Mouse (Mus musculus): ENCODE measurements around the gene Klhl36.

The Klhl36 gene
- long read RNA-seq, experiment 1, transcript Klhl36-201 (5 exons, 2,181 nt) = major isoform, 5 of 8 reads
- long read RNA-seq, experiment 1, partial matches to known transcripts = 2 of 8 reads
- long read RNA-seq, experiment 1, other reads (novel, unspliced or antisense) = 1 of 8 reads
- long read RNA-seq, experiment 2, transcript Klhl36-201 (5 exons, 2,181 nt) = major isoform, 5 of 6 reads
- long read RNA-seq, experiment 2, partial matches to known transcripts = 1 of 6 reads
- long read RNA-seq, experiment 2, other reads (novel, unspliced or antisense) = 0 of 6 reads

GRCm38 (mm10) chr8:119861706-119862389 lies at the start of gene Klhl36:
TSS of gene Klhl36 (plus strand) at chr8:119862266.
- intact Hi-C loops (cut with DNase I) = no loop called here

DNA sequence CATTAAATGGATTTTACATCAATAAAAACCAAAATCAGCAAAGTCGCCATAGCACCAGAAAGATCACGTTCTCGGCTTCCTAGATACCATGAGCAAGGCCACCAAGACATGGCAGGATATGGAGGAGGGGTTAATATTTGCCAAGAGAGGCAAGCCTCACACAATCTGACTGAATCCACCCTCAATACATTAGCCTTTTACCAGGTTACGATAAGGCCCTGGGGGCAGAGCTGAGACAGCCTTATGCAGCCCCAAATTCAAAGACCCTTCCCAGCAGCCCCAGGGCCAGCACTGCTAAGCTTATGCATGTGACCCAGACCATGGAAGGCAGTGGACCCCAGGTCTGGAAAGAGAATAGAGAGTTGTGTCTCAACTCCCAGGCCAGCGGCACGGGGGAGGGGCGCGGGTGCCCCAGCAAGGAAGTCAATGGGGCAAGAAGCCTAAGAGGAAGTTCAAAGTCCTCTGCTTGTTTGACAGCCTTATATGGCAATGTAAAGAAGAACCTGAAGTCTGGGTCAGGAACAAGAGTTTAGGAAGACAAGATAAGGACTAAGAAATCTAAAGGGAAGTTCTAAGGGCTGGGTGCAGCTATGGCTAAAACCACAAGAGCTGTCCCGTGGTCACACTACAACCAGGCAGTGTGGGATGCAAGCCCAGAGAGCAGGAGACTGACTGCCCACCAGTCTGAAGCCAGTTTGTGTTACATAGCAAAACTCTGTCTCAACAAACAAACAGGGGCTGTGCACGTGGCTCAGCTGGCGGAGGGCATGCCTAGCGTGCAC lies 49.2 kb upstream of the Klhl36 start:
- intact Hi-C loops (cut with DNase I) = no loop called here

DNA sequence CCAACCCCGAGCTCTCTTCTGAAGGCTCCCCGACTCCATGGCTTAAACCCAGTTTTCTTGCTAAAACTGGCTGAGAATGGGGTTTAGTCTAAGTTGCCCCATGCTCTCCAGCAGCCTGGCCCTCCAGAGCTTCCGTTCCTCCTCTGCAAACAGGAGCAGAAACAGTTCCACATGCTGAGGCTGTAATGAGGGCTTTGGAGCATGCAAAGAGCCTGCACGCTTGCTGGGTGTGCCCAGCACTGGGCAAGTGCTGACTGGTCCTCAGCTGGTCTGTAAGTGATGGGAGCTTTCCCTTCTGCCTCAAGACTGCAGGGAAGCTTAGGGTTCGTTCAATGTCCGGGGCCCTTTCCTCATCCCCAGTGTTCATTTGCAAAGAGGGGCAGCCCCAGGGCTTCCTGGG lies 45.8 kb upstream of the Klhl36 start:
- intact Hi-C loops (cut with DNase I) = no loop called here

DNA sequence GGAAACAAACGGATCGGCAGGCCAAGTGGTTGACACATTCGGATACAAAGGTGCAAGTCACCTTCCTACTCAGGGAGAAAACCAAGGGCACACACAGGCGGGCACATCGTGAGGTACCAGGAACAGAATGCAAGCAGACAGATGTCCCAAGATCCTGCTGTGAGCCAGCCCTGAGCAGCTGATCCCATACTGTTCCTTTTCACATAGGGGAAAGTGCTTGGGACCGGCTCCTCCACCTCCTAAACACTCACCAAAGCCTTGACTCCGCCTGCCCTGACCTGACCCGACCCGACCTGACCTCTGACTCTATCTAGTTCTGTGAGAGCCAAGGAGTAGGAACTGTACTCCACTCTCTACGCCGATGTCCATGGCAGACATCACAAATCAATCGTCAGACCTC lies 44.6 kb upstream of the Klhl36 start:
- intact Hi-C loops (cut with DNase I) = no loop called here

DNA sequence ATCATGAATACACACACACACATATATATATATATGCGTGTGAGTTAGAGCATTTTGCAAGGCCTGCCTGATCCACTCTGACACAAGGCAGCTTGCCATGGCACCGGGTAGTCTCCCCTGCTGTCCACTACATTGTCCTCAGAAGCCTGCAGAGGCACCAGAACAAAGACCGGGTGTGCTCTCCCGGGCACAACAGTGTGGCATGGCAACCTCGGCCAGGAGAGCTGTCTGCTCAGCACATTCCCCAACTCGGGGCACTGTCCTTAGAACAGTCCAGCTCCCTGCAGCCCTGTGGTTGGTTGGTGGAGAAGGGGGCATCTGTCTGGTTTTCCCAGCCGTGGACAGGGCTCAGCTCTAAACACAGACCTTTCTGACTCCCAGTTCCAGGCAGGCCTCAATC lies 42.8 kb upstream of the Klhl36 start:
- intact Hi-C loops (cut with DNase I) = no loop called here

GRCm38 (mm10) chr8:119819976-119820375 lies 42.1 kb upstream of the Klhl36 start:
- intact Hi-C loops (cut with DNase I) = no loop called here

DNA sequence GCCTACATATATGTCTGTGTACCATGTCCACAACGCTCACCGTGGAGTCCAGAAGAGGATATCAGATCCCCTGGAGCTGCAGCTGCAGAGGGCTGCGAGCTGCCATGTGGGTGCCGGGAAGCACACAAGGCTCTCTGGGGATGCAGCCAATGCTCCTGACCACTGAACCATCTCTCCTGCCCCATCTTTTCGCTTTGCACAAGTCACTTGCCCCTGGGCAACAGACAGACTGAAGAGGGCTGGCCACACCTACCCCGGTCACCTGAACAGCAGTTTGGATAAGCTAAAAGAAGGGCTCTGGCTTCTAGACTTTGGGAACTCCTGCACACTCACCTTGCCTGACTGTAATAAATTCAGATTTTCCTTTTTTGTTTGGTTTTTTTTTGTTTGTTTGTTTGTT lies 40.4 kb upstream of the Klhl36 start:
- intact Hi-C loops (cut with DNase I) = no loop called here

GRCm38 (mm10) chr8:119823278-119823677 lies 38.8 kb upstream of the Klhl36 start:
- intact Hi-C loops (cut with DNase I) = no loop called here

DNA sequence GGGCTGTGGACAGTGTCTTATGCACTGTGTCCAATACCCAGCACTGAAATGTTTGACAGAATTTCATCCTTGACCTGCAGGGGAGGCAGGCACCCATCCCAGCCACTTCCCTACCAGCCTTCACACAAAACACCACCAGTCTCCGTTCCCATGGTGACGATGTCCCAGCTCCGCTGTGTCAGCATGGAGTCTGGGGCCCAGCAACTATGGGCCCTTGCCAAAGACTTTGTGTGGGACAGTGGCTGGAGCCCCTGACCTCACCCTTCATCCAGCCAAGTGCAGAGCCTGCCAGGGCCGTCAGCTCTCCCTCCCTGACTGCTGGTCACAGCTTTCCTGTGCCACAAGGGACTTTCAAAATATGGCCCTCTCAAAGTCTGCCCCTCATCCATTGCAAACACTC lies 38.0 kb upstream of the Klhl36 start:
- intact Hi-C loops (cut with DNase I) = no loop called here

- intact Hi-C loops (cut with DNase I) = no loop called here
These were observed 37.2 kb upstream of the Klhl36 start for GRCm38 (mm10) chr8:119824809-119825273.

GRCm38 (mm10) chr8:119825950-119826730 lies 35.9 kb upstream of the Klhl36 start:
- intact Hi-C loops (cut with DNase I) = no loop called here

DNA sequence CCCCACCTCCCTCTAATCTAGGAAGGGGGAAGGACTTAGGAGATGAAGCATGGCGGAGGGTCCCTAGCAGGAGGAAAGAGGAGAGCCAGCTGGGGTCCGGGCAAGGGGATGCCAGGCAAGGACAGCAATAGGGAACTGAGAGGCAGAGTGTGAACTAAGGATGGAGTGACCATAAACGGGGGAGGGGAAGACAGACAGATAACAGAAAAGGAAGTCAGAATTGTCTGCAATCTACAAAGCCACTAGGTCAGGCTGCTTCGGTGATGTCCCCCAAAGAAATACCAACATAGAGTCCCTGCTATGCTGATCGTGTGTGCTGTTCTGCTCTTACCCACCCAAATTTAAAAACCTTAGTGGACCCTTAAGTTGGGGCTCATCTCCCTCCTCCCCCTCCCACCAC lies 35.1 kb upstream of the Klhl36 start:
- intact Hi-C loops (cut with DNase I) = no loop called here

- intact Hi-C loops (cut with DNase I) = no loop called here
These were observed 34.3 kb upstream of the Klhl36 start for GRCm38 (mm10) chr8:119827721-119828153.

GRCm38 (mm10) chr8:119829015-119829414 lies 33.1 kb upstream of the Klhl36 start:
- intact Hi-C loops (cut with DNase I) = no loop called here

- intact Hi-C loops (cut with DNase I) = no loop called here
These were observed 32.6 kb upstream of the Klhl36 start for GRCm38 (mm10) chr8:119829420-119829819.

GRCm38 (mm10) chr8:119829870-119830580 lies 32.0 kb upstream of the Klhl36 start:
- intact Hi-C loops (cut with DNase I) = no loop called here

GRCm38 (mm10) chr8:119830589-119830988 lies 31.5 kb upstream of the Klhl36 start:
- intact Hi-C loops (cut with DNase I) = no loop called here

DNA sequence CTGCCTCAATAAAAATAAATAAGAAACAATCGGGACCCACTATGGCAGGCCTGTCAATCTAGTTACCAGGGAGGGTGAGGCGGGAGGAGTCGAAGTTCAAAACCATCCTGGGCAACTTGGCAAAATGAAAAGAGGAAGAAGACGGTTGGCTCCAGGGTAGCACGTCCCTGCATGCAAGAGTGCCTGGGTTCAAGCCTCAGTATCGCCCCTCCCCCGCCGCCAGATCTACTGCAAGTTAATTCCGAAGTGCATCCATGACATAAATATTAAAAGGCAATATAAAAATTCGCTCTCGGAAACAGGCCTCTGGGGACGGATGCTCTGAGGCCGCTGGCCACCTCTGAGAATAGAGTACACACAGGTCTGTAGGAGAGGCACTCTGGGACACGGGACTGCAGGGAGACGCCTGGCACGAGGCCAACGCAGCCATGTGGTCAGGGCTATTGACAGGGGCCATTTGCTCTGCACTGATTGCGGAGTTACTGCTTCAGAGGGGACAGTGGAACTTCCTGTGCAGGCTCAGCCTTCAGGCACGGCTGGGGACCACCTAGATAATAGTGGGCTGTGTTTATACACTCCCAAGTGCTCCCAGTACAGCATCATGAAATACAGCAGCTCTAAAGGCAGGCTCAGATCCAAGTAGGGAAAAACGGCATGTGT lies 30.6 kb upstream of the Klhl36 start:
- intact Hi-C loops (cut with DNase I) = no loop called here

DNA sequence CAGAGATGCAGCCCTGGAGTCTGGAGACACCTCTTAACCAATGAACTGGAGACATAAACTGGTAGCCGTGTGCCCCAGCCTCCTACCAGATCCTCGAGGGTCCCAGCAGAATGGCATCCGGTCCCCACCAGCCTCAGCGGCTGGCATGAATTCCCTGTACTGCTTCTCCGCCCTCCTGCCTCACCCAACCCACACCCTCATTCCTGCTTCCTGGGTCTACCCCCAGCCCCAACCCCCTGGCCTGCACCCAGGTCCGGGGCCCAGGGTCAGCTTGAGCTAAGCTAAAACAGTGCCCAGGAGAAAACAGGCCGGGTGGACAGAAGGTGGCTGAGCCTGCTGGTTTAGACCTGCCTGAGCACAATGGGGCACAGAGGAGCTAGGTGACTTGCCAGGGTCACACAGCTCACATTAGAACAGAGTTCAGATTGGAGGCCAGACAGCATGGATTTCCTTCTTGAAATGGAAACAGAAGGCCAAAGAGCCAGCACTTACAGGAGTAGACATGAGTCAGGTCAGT lies 29.9 kb upstream of the Klhl36 start:
- intact Hi-C loops (cut with DNase I) = no loop called here

DNA sequence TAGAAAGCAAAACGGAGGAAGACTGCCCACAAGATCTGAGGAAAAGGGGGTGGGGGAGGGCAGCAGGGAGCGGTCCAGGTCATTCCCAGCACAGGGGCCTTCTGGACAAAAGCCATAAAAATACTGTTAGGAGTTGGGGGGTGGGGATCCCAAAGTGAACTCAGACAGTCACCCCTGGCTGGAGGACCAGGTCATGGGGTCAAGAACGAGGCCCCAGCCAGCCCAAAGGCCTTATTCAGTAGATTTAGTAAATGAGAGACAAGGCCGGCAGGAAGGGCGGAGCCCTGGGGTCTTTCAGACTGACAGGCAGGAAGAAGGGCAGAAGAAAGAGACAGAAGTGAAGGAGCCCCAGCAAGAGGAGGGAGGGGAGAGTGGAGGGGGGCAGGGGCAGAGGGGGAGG lies 29.1 kb upstream of the Klhl36 start:
- intact Hi-C loops (cut with DNase I) = no loop called here

All from adrenal gland (tissue).